Mouse (Mus musculus): ENCODE measurements around the gene Fndc8. TPM values are rescaled to one million over a fixed set of nuclear protein-coding genes. Genes with fewer than 3 reads are reported as not detected.

Fndc8 gene
- polyA plus RNA-seq, 1 experiment from 2014 or later, result 0.55 TPM

DNA sequence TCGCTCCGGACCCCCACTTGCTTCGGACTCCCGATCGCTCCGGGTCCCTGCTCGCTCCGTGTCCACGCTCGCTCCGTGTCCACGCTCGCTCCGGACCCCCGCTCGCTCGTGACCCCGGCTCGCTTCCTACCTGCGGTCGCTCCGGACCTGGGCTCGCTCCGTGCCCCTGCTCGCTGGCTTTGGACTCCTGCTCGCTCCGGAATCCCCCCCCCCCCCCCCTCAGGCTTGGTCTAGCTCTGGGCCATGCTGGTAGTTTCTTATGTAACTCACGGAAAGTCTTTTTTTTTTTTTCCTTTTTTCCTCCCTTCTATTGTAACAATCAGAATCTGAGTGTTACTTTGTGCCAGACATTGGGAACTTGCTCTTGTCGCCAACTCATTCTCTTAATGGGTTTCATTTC lies 41.3 kb downstream of the Fndc8 start:
- WGBS, result under 1% methylated on average over 27 of the region's 29 CpGs
- peaks cover 27% of the 10 kb centered on the region; the same call in 1 of the 2 replicates for H3K27me3 ChIP-seq (ENCODE audit: insufficient read depth, low read length)

GRCm38 (mm10) chr11:82943336-82943735 lies 51.4 kb downstream of the Fndc8 start:
- Histone ChIP-seq H3K9me3 (replicated peaks; ENCODE audit: low read length) (no peaks in the 10 kb centered on the region), H3K27me3 (ENCODE audit: insufficient read depth, low read length) (0 out of 2 replicates have a peak, but pooled peaks cover 3% of the 10 kb centered on the region), H3K27ac (no peak overlapping the region), H3K4me3 (replicated peaks; ENCODE audit: low read depth, low read length) (no peak overlapping the region), H3K4me2 (ENCODE audit: low read length) (no peak overlapping the region), H3K4me1 (replicated peaks; ENCODE audit: insufficient read depth, low read length) (no peaks in the 10 kb centered on the region), H3K9ac (ENCODE audit: low read depth, low read length) (no peak overlapping the region), H3K36me3 (ENCODE audit: insufficient read depth, low read length) (no peaks in the 10 kb centered on the region)
- 43% methylated on average over 6 of the region's 6 CpGs for WGBS
- no peak for TF ChIP-seq CTCF (IDR thresholded peaks at IDR 0.05; ENCODE audit: low read depth)
- no peak for DNase-seq (ENCODE audit: low spot score)
- ATAC-seq (replicated peaks; ENCODE audit: low FRiP score, low read depth), result no peak

More for the DNA sequence above, 41.3 kb downstream of the Fndc8 start:
- H3K9me3 ChIP-seq (replicated peaks; ENCODE audit: low read length), result no peaks in the 10 kb centered on the region
- no peak for DNase-seq (ENCODE audit: low spot score)
- no peaks in the 10 kb centered on the region; the same call in 1 of the 2 replicates for H3K4me1 ChIP-seq (replicated peaks; ENCODE audit: insufficient read depth, low read length)
- no peak overlapping the region for H3K27ac ChIP-seq
- H3K9ac ChIP-seq (ENCODE audit: low read depth, low read length), result peak overlapping the region; percentile 54
- no peak for TF ChIP-seq CTCF (IDR thresholded peaks at IDR 0.05; ENCODE audit: low read depth)
- no peak for ATAC-seq (replicated peaks; ENCODE audit: low FRiP score, low read depth)
- peak overlapping the region; percentile 83 for H3K4me2 ChIP-seq (ENCODE audit: low read length)
- no peaks in the 10 kb centered on the region for H3K36me3 ChIP-seq (ENCODE audit: insufficient read depth, low read length)
- H3K4me3 ChIP-seq (replicated peaks; ENCODE audit: low read depth, low read length), result peak overlapping the region; percentile 51

DNA sequence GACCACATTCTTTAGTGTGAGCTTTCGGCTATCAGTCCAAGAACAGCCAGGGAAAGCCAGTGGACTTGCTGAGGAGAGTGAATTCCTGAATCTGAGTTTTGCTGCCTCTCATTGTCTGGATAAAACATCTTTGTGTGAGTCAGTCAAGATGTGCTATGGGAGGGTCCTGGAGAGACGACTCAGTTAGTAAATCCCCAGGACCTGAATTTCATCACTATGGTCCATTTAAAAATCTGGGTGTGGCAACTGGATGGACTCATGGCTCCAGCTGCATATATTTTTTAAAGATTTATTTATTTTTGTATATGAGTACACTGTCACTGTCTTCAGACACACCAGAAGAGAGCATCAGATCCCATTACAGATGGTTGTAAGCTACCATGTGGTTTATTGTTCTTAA lies 53.7 kb downstream of the Fndc8 start:
- no peak for ATAC-seq (replicated peaks; ENCODE audit: low FRiP score, low read depth)
- TF ChIP-seq CTCF (IDR thresholded peaks at IDR 0.05; ENCODE audit: low read depth), result no peak
- H3K4me3 ChIP-seq (replicated peaks; ENCODE audit: low read depth, low read length), result no peak overlapping the region
- no peak overlapping the region for H3K4me2 ChIP-seq (ENCODE audit: low read length)
- H3K9ac ChIP-seq (ENCODE audit: low read depth, low read length), result no peak overlapping the region
- no peak overlapping the region for H3K27ac ChIP-seq
- no peaks in the 10 kb centered on the region for H3K9me3 ChIP-seq (replicated peaks; ENCODE audit: low read length)
- H3K27me3 ChIP-seq (ENCODE audit: insufficient read depth, low read length), result 0 out of 2 replicates have a peak, but pooled peaks cover 5% of the 10 kb centered on the region
- no peak for DNase-seq (ENCODE audit: low spot score)
- H3K4me1 ChIP-seq (replicated peaks; ENCODE audit: insufficient read depth, low read length), result no peaks in the 10 kb centered on the region; the same call in 1 of the 2 replicates
- H3K36me3 ChIP-seq (ENCODE audit: insufficient read depth, low read length), result no peaks in the 10 kb centered on the region
- 69% methylated on average over 2 of the region's 2 CpGs for WGBS

DNA sequence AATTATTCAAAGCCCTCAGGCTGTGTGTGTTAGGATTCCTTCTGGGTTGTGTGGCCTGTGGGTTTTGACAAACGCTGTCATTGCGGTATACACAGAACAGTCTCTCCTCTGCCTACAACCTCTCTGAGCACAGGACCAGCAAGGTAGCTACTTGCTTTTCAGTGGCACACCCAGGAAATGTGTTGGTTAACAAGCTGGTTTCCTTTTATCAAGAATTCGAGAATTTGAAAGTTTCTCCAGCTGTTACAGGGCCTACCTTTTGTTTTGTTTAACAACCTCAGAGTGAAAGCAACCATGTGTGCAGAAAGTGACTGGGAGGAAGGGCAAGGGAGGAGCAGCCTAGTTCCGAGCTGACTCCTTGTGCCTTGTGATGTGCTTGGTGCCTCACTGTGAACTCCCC lies 55.5 kb downstream of the Fndc8 start:
- H3K4me3 ChIP-seq (replicated peaks; ENCODE audit: low read depth, low read length), result no peak overlapping the region
- H3K27ac ChIP-seq, result no peak overlapping the region
- no peak overlapping the region for H3K4me2 ChIP-seq (ENCODE audit: low read length)
- H3K9ac ChIP-seq (ENCODE audit: low read depth, low read length), result no peak overlapping the region
- WGBS, result 54% methylated on average over 4 of the region's 4 CpGs
- DNase-seq (ENCODE audit: low spot score) (no peak), ATAC-seq (replicated peaks; ENCODE audit: low FRiP score, low read depth) (no peak)
- TF ChIP-seq CTCF (IDR thresholded peaks at IDR 0.05; ENCODE audit: low read depth), result no peak
- no peaks in the 10 kb centered on the region for H3K36me3 ChIP-seq (ENCODE audit: insufficient read depth, low read length)
- no peaks in the 10 kb centered on the region; the same call in 1 of the 2 replicates for H3K4me1 ChIP-seq (replicated peaks; ENCODE audit: insufficient read depth, low read length)
- H3K27me3 ChIP-seq (ENCODE audit: insufficient read depth, low read length), result peaks cover 2% of the 10 kb centered on the region; the same call in 1 of the 2 replicates
- H3K9me3 ChIP-seq (replicated peaks; ENCODE audit: low read length), result no peaks in the 10 kb centered on the region

- Histone ChIP-seq H3K4me3 (replicated peaks; ENCODE audit: low read depth, low read length) (no peak overlapping the region), H3K4me1 (replicated peaks; ENCODE audit: insufficient read depth, low read length) (no peaks in the 10 kb centered on the region; the same call in 1 of the 2 replicates), H3K9ac (ENCODE audit: low read depth, low read length) (no peak overlapping the region), H3K27me3 (ENCODE audit: insufficient read depth, low read length) (peaks cover 5% of the 10 kb centered on the region; the same call in 1 of the 2 replicates), H3K4me2 (ENCODE audit: low read length) (peak overlapping the region; percentile 13; the same call in 1 of the 2 replicates), H3K36me3 (ENCODE audit: insufficient read depth, low read length) (no peaks in the 10 kb centered on the region), H3K9me3 (replicated peaks; ENCODE audit: low read length) (no peaks in the 10 kb centered on the region), H3K27ac (peak overlapping the region; percentile 19; the same call in 1 of the 2 replicates)
- DNase-seq (ENCODE audit: low spot score), result peak; percentile 55
- ATAC-seq (replicated peaks; ENCODE audit: low FRiP score, low read depth), result no peak
- 60% methylated on average over 9 of the region's 9 CpGs for WGBS
- no peak for TF ChIP-seq CTCF (IDR thresholded peaks at IDR 0.05; ENCODE audit: low read depth)
Measured at GRCm38 (mm10) chr11:82949036-82949435, 57.1 kb downstream of the Fndc8 start.

Other genes starting within 250 kb of the Fndc8 start
- gene Cct6b, start 127.8 kb upstream of the Fndc8 start, polyA plus RNA-seq (2015; fragmentation: Nextera tagmentation; extraction: Ambion mirVana), result 0.42 and 0.46 TPM in 2 replicates
- 35.6 and 38.1 TPM in 2 replicates for gene Zfp830, start 127.8 kb upstream of the Fndc8 start, polyA plus RNA-seq (2015; fragmentation: Nextera tagmentation; extraction: Ambion mirVana)
- 23.0 and 23.9 TPM in 2 replicates for gene Lig3, start 111.0 kb upstream of the Fndc8 start, polyA plus RNA-seq (2015; fragmentation: Nextera tagmentation; extraction: Ambion mirVana)
- gene Rffl, start 20.9 kb upstream of the Fndc8 start, polyA plus RNA-seq (2015; fragmentation: Nextera tagmentation; extraction: Ambion mirVana), result 21.7 and 23.3 TPM in 2 replicates
- 10.6 and 11.7 TPM in 2 replicates for gene Rad51d, start 1.5 kb upstream of the Fndc8 start, polyA plus RNA-seq (2015; fragmentation: Nextera tagmentation; extraction: Ambion mirVana)
- gene Nle1, start 16.3 kb downstream of the Fndc8 start, polyA plus RNA-seq (2015; fragmentation: Nextera tagmentation; extraction: Ambion mirVana), result 23.7 and 24.0 TPM in 2 replicates
- gene Unc45b, start 18.4 kb downstream of the Fndc8 start, polyA plus RNA-seq (2015; fragmentation: Nextera tagmentation; extraction: Ambion mirVana), result 6.1 and 7.1 TPM in 2 replicates
- 19.5 and 21.1 TPM in 2 replicates for gene Slfn5, start 59.2 kb downstream of the Fndc8 start, polyA plus RNA-seq (2015; fragmentation: Nextera tagmentation; extraction: Ambion mirVana)
- gene Slfn9, start 99.7 kb downstream of the Fndc8 start, polyA plus RNA-seq (2015; fragmentation: Nextera tagmentation; extraction: Ambion mirVana), result 9.4 and 11.5 TPM in 2 replicates
- 0.33 and 0.36 TPM in 2 replicates for gene Slfn8, start 128.7 kb downstream of the Fndc8 start, polyA plus RNA-seq (2015; fragmentation: Nextera tagmentation; extraction: Ambion mirVana)
- 12.7 and 16.3 TPM in 2 replicates for gene Slfn2, start 173.0 kb downstream of the Fndc8 start, polyA plus RNA-seq (2015; fragmentation: Nextera tagmentation; extraction: Ambion mirVana)
- 0.66 and 0.91 TPM in 2 replicates for gene Slfn1, start 224.7 kb downstream of the Fndc8 start, polyA plus RNA-seq (2015; fragmentation: Nextera tagmentation; extraction: Ambion mirVana)